Mouse (Mus musculus) kidney, postnatal 25 days (tissue): ENCODE results near the gene Uqcc2.

ENCODE experiments used
- DNase-seq, 2 experiments: peaks; one replicate each; pipeline ENCODE4 v3.0.0; 2021; ENCODE audit warnings: mixed read lengths in 2 of 2

Uqcc2 gene

GRCm38 (mm10) chr17:27074236-27074635, 59.5 kb downstream of the Uqcc2 start:
- DNase-seq: no peak

- no peak for DNase-seq
Observed at GRCm38 (mm10) chr17:27073778-27074177, 59.9 kb downstream of the Uqcc2 start.

- DNase-seq: no peak
Observed at GRCm38 (mm10) chr17:27073126-27073525, 60.6 kb downstream of the Uqcc2 start.
